Mouse (Mus musculus) limb, embryonic 11.5 days (tissue): ENCODE data around the gene Fat4. TPM values are rescaled to one million over a fixed set of nuclear protein-coding genes. Genes with fewer than 3 reads are reported as not detected.

Experiments
- ATAC-seq: fragments of 200-750 bp; cut with Nextera tagmentation; 2 replicates; pipeline ENCODE4 v1.8.0; 2017; ENCODE audit warnings: low read depth; ENCODE audit not compliant: insufficient number of reproducible peaks, low FRiP score, low TSS enrichment
- DNase-seq: peaks from one replicate; pipeline ENCODE4 v3.0.0-alpha.2; 2015; ENCODE audit warnings: low spot score
- H3K27ac ChIP-seq: fragments of 300-500 bp; sonication (generic); replicated peaks from 2 replicates; pipeline ENCODE4 v1.5.1; 2014; ENCODE audit warnings: low read depth, mild to moderate bottlenecking, low read length
- H3K27me3 ChIP-seq: fragments of 300-500 bp; sonication (generic); 2 replicates; pipeline ENCODE4 v1.6.1; 2014; ENCODE audit warnings: mild to moderate bottlenecking, low read length, mixed read lengths; ENCODE audit not compliant: control insufficient read depth, insufficient read depth
- H3K36me3 ChIP-seq: fragments of 300-500 bp; sonication (generic); 2 replicates; pipeline ENCODE4 v1.6.1; 2014; ENCODE audit warnings: mild to moderate bottlenecking, low read length, moderate library complexity, mixed read lengths; ENCODE audit not compliant: control insufficient read depth, insufficient read depth
- H3K4me1 ChIP-seq: fragments of 300-500 bp; sonication (generic); 2 replicates; pipeline ENCODE4 v1.6.1; 2014; ENCODE audit warnings: low read length, mixed read lengths; ENCODE audit not compliant: control insufficient read depth, insufficient read depth
- H3K4me2 ChIP-seq: fragments of 300-500 bp; sonication (generic); 2 replicates; pipeline ENCODE4 v1.6.1; 2014; ENCODE audit warnings: low read depth, mild to moderate bottlenecking, moderate library complexity; ENCODE audit not compliant: severe bottlenecking
- H3K4me3 ChIP-seq: fragments of 300-500 bp; sonication (generic); 2 replicates; pipeline ENCODE4 v1.5.1; 2014; ENCODE audit warnings: low read depth, low read length
- H3K9ac ChIP-seq: fragments of 300-500 bp; sonication (generic); 2 replicates; pipeline ENCODE4 v1.6.1; 2014; ENCODE audit warnings: mild to moderate bottlenecking, low read length
- H3K9me3 ChIP-seq: fragments of 300-500 bp; sonication (generic); 2 replicates; pipeline ENCODE4 v1.6.1; 2016; ENCODE audit warnings: low read length; ENCODE audit not compliant: control insufficient read depth
- WGBS: fragments of 180-500 bp; shearing (Covaris S2); extraction: QIAGEN DNeasy Blood & Tissue Kit; methylation state at CpG from one replicate; pipeline ENCODE4 v1.1.7; 2014; 5-methylcytosine and 5-hydroxymethylcytosine counted together
- polyA plus RNA-seq: library from polyadenylated mRNA; unstranded; fragments of >200 nt; fragmentation: Nextera tagmentation; extraction: Ambion mirVana; gene quantifications from 2 replicates; pipeline ENCODE4 v1.2.1, GENCODE M21; 2014

Fat4 gene
- polyA plus RNA-seq, 1 experiment from 2014 or later = 10.7 TPM

- Histone ChIP-seq H3K27me3 (no peaks in the 10 kb centered on the region), H3K9ac (no peak overlapping the region), H3K9me3 (no peaks in the 10 kb centered on the region), H3K36me3 (no peaks in the 10 kb centered on the region), H3K4me1 (no peaks in the 10 kb centered on the region), H3K4me3 (no peak overlapping the region), H3K27ac (no peak overlapping the region), H3K4me2 (no peak overlapping the region)
- DNase-seq = no peak
- 59% methylated on average over 7 of the region's 7 CpGs for WGBS
- ATAC-seq = no peak
These were observed 48.0 kb downstream of the Fat4 start for GRCm38 (mm10) chr3:38934780-38935179.

- no peak for ATAC-seq
- Histone ChIP-seq H3K9me3 (no peaks in the 10 kb centered on the region), H3K4me2 (no peak overlapping the region), H3K4me3 (no peak overlapping the region), H3K27ac (no peak overlapping the region), H3K36me3 (no peaks in the 10 kb centered on the region), H3K9ac (no peak overlapping the region), H3K4me1 (no peaks in the 10 kb centered on the region), H3K27me3 (no peaks in the 10 kb centered on the region)
- DNase-seq = no peak
- 87% methylated on average over 7 of the region's 7 CpGs for WGBS
These were observed 49.7 kb downstream of the Fat4 start for GRCm38 (mm10) chr3:38936485-38936884.

GRCm38 (mm10) chr3:38937159-38937558, 50.4 kb downstream of the Fat4 start:
- H3K4me1 ChIP-seq = no peaks in the 10 kb centered on the region
- H3K4me2 ChIP-seq = no peak overlapping the region
- WGBS = 33% methylated on average over 8 of the region's 8 CpGs
- no peak overlapping the region for H3K9ac ChIP-seq
- no peak for DNase-seq
- no peak overlapping the region for H3K27ac ChIP-seq
- H3K27me3 ChIP-seq = no peaks in the 10 kb centered on the region
- H3K36me3 ChIP-seq = no peaks in the 10 kb centered on the region
- H3K9me3 ChIP-seq = no peaks in the 10 kb centered on the region
- H3K4me3 ChIP-seq = no peak overlapping the region
- no peak for ATAC-seq

- H3K9me3 ChIP-seq = no peaks in the 10 kb centered on the region
- 76% methylated on average over 5 of the region's 5 CpGs for WGBS
- H3K9ac ChIP-seq = no peak overlapping the region
- H3K4me2 ChIP-seq = no peak overlapping the region
- ATAC-seq = no peak
- DNase-seq = no peak
- H3K27ac ChIP-seq = no peak overlapping the region
- no peaks in the 10 kb centered on the region for H3K36me3 ChIP-seq
- H3K4me1 ChIP-seq = no peaks in the 10 kb centered on the region
- H3K4me3 ChIP-seq = no peak overlapping the region
- no peaks in the 10 kb centered on the region for H3K27me3 ChIP-seq
These were observed 51.4 kb downstream of the Fat4 start for GRCm38 (mm10) chr3:38938136-38938535.

GRCm38 (mm10) chr3:38939573-38939972, 52.8 kb downstream of the Fat4 start:
- ATAC-seq = no peak
- 49% methylated on average over 3 of the region's 3 CpGs for WGBS

GRCm38 (mm10) chr3:38940327-38940726, 53.6 kb downstream of the Fat4 start:
- Histone ChIP-seq H3K27ac (no peak overlapping the region), H3K9me3 (no peaks in the 10 kb centered on the region), H3K9ac (no peak overlapping the region), H3K4me1 (no peaks in the 10 kb centered on the region), H3K27me3 (no peaks in the 10 kb centered on the region), H3K4me3 (no peak overlapping the region), H3K4me2 (no peak overlapping the region), H3K36me3 (no peaks in the 10 kb centered on the region)
- no peak for ATAC-seq
- 86% methylated on average over 1 of the region's 1 CpGs for WGBS
- DNase-seq = no peak

More at GRCm38 (mm10) chr3:38939573-38939972, 52.8 kb downstream of the Fat4 start:
- DNase-seq = no peak
- H3K36me3 ChIP-seq = no peaks in the 10 kb centered on the region
- no peaks in the 10 kb centered on the region for H3K4me1 ChIP-seq
- H3K9ac ChIP-seq = no peak overlapping the region
- no peak overlapping the region for H3K27ac ChIP-seq
- no peaks in the 10 kb centered on the region for H3K9me3 ChIP-seq
- H3K27me3 ChIP-seq = no peaks in the 10 kb centered on the region
- H3K4me3 ChIP-seq = no peak overlapping the region
- H3K4me2 ChIP-seq = no peak overlapping the region

- no peaks in the 10 kb centered on the region for H3K4me1 ChIP-seq
- no peak for DNase-seq
- no peak for ATAC-seq
- 71% methylated on average over 1 of the region's 1 CpGs for WGBS
- H3K9ac ChIP-seq = no peak overlapping the region
- H3K4me3 ChIP-seq = no peak overlapping the region
- no peaks in the 10 kb centered on the region for H3K27me3 ChIP-seq
- H3K27ac ChIP-seq = no peak overlapping the region
- H3K36me3 ChIP-seq = no peaks in the 10 kb centered on the region
- H3K9me3 ChIP-seq = no peaks in the 10 kb centered on the region
- no peak overlapping the region for H3K4me2 ChIP-seq
These were observed 58.4 kb downstream of the Fat4 start for GRCm38 (mm10) chr3:38945157-38945556.

- Histone ChIP-seq H3K36me3 (no peaks in the 10 kb centered on the region), H3K4me3 (no peak overlapping the region), H3K27me3 (no peaks in the 10 kb centered on the region), H3K9me3 (no peaks in the 10 kb centered on the region), H3K9ac (no peak overlapping the region), H3K4me1 (no peaks in the 10 kb centered on the region), H3K27ac (no peak overlapping the region), H3K4me2 (no peak overlapping the region)
- DNase-seq = no peak
- 76% methylated on average over 7 of the region's 7 CpGs for WGBS
- ATAC-seq = no peak
These were observed 61.0 kb downstream of the Fat4 start for GRCm38 (mm10) chr3:38947706-38948105.

- Histone ChIP-seq H3K36me3 (peaks cover 7% of the 10 kb centered on the region), H3K27ac (no peak overlapping the region), H3K4me3 (no peak overlapping the region), H3K9ac (no peak overlapping the region), H3K9me3 (no peaks in the 10 kb centered on the region), H3K27me3 (no peaks in the 10 kb centered on the region), H3K4me1 (no peaks in the 10 kb centered on the region), H3K4me2 (no peak overlapping the region)
- 82% methylated on average over 3 of the region's 3 CpGs for WGBS
- DNase-seq = no peak
- no peak for ATAC-seq
These were observed 65.9 kb downstream of the Fat4 start for GRCm38 (mm10) chr3:38952602-38953001.
